Mouse (Mus musculus) left cerebral cortex, adult 18-20 months (tissue): ENCODE data around the gene Trem2. TPM values are rescaled to one million over a fixed set of nuclear protein-coding genes. Genes with fewer than 3 reads are reported as not detected.
"Not testable (repeated sequence)": the region's sequence is repeated elsewhere in the genome, so short reads cannot be mapped to it uniquely, and the experiment has no call there.

ENCODE experiments used
- DNase-seq, 2 experiments: peaks; one replicate each; pipeline ENCODE4 v3.0.0; 2021 to 2022; ENCODE audit warnings: low spot score in 2 of 2, mixed read lengths in 1 of 2
- long read RNA-seq, 2 experiments: library from polyadenylated mRNA; stranded (forward); transcript quantifications; one replicate each; pipeline ENCODE4 v2.0.0; 2021
- total RNA-seq, 2 experiments: library from RNA; stranded (reverse); gene quantifications; 2 replicates each; pipeline ENCODE4 v1.2.3; 2021

The Trem2 gene
- 10 to 100 TPM in 1 of 2 experiments, 1 to 10 TPM in 1; 9.6 to 12.1 TPM for total RNA-seq
- long read RNA-seq, experiment 1, full-length matches to known transcripts: 9 of 9 reads
- long read RNA-seq, experiment 1, partial matches to known transcripts: 0 of 9 reads
- long read RNA-seq, experiment 1, other reads (novel, unspliced or antisense): 0 of 9 reads
- long read RNA-seq, experiment 2, full-length matches to known transcripts: 11 of 12 reads
- long read RNA-seq, experiment 2, partial matches to known transcripts: 0 of 12 reads
- long read RNA-seq, experiment 2, other reads (novel, unspliced or antisense): 1 of 12 reads

DNA sequence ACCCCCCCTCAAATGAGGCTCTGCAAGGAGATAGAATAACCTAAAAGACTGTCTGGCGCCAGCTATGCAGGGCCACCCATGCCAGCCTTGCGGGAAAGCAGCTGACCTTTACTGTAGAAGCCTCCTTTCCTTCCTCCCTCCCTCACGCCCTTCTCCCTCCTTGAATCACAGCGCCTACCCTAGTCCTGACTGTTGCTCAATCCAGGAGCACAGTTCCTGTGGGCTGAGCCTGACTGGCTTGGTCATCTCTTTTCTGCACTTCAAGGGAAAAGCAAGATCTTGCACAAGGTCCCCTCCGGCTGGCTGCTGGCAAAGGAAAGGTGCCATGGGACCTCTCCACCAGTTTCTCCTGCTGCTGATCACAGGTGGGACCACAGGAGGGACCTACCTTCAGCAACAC is at the start of gene Trem2:
Gene Trem2, plus strand, starts transcription at position 171 of the 400 bp plus-strand sequence.
- DNase-seq: no peak

GRCm38 (mm10) chr17:48299203-48299602 is 47.0 kb upstream of the Trem2 start, which contains the start of gene Treml2:
Gene Treml2 (plus strand): TSS chr17:48299498.
- DNase-seq: no peak

DNA sequence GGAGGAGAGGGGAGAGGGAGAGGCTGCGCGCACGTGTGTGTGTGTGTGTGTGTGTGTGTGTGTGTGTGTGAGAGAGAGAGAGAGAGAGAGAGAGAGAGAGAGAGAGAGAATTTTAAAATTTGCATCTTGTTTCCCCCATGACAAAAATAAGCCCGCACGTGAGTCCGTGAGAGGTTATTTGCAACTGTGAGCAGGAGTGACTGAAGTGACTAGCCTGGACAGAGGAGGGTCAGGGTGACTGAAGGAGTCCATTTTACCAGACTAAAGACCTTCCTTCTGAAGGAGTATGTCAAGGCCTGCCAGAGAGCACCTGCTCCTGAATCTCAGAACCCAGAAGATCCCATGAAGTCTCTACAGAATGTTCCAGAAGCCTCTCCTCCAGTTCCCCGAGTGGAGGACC is 46.4 kb upstream of the Trem2 start:
- DNase-seq: no peak

DNA sequence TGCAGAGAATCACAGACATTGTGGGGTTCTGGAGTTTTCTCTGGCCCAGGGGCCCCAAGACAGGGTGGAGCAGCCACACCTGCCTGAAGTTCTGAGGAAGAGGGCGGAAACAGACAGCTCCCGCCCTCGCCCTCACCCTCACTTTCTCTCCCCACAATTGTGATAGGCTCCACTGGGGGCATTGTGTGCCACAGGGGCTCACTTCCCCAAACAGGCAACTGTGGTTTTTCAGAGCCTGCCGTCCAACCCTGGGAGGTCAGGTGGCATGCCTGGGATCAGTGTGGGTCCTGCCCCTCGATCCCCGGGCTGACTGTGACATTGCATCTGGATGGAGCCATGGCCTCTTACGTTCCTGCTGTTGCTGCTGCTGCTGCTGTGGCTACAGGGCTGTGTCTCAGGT is 46.0 kb upstream of the Trem2 start:
- DNase-seq: no peak

- no peak for DNase-seq
Observed at GRCm38 (mm10) chr17:48300861-48301260, 45.3 kb upstream of the Trem2 start.

DNA sequence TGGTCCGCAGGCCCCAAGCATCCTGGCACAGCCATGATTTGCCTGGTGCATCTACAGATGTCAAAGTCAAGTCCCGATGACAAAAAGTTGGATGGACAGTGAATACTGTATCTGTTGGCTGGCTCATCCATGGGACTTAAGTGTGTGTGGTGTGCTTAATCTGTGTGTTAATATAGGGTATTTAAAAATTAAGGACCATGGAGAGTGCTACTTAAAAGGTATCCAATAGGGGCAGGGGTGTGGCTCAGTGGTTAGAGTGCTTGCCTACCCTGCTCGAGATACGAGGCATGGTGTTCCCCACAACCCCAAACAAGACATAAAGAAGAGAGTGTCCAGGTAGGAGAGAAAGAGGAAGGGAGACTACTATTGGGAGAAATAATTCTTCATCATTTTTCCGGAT is 44.4 kb upstream of the Trem2 start:
- no peak for DNase-seq

GRCm38 (mm10) chr17:48312124-48312523 is 34.1 kb upstream of the Trem2 start:
- no peak for DNase-seq

- not testable (repeated sequence) for DNase-seq
Observed at GRCm38 (mm10) chr17:48315905-48316579, 30.2 kb upstream of the Trem2 start, which contains the start of gene B430306N03Rik. Gene B430306N03Rik (plus strand): TSS chr17:48316141.

DNA sequence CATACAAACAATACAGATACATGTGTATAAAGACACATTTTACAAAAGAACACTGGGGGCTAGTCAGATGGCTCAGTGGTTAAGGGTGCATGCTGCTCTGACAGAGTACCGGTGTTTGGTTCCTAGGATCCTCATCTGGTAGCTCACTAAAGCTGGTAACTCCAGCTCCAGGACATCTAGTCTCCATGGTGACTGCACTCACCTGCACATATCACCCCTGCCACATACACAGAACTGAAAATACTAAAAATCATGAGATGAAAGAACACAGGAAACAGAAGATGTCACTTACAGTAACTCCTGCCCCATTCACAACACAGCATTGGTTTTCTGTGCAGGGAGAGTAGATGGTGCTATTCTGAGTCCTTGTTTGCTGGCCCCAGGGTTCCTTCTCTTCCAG is 27.5 kb upstream of the Trem2 start:
- DNase-seq: no peak

- DNase-seq: no peak
Observed at GRCm38 (mm10) chr17:48321279-48321678, 24.9 kb upstream of the Trem2 start.

DNA sequence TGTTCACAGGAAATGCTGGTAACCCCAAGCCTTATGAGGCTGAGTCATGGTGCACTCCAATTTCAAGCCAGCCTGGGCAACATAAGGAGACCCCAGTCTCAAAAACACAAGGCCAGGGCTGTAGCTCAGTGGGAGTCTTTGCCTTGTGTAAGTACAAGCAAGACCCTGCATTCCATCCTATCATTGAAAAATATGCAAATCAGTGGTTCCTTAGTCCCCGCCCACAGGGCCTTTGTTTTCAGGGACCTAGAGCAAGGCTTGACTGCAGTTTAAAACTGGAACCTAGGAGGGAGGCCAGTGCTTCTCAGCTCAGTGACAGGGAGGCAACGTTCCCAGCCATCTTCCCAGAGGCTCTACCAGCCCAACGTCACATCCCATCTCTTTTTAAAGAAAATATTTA is 23.0 kb upstream of the Trem2 start:
- no peak for DNase-seq

- DNase-seq: no peak
Observed at GRCm38 (mm10) chr17:48324258-48324657, 21.9 kb upstream of the Trem2 start.

- no peak for DNase-seq
Observed at GRCm38 (mm10) chr17:48325093-48325492, 21.1 kb upstream of the Trem2 start.

DNA sequence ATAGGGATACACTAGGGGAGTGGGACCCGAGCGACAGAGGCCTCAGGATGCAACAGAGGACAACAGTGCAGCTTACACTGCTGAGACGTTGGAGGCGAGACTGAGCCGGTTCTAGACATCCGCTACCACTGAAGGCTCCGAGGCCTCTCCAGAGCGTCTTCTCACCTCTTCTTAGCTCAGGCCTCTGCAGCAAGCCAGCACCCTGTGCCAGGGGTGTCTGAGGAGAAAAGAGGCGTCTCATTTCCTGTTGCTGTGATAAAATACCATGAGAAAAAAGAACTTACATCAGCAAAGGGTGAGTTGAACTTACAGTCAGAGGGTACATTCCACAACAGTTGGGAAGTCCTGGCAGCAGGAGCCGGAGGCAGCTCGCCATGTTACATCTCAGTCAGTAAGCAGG is 20.6 kb upstream of the Trem2 start:
- DNase-seq: no peak

DNA sequence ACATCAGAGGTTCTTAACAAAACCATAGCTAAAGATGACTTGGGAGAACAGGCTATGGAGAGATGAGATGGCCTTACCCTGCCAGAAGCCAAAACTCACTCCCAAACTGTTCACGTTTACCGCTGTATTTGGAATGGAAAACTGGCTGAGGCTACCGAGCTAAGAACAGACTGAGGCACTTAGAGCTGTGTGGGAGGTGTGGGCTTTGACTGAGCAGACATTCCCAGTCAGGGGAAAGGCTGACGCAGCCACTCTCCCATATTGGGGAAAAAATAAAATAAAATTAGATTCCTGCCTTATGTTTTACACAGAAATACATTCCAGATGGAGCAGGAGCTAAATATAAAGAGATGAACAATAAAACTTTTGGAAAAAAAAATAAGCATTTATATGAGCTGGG is 19.5 kb upstream of the Trem2 start:
- peak; percentile 70 to 85 for DNase-seq

GRCm38 (mm10) chr17:48332524-48332923 is 13.7 kb upstream of the Trem2 start:
- no peak for DNase-seq

GRCm38 (mm10) chr17:48334186-48334585 is 12.0 kb upstream of the Trem2 start:
- no peak for DNase-seq

GRCm38 (mm10) chr17:48336857-48337256 is 9.3 kb upstream of the Trem2 start:
- DNase-seq: peak; percentile 81 to 92

- DNase-seq: no peak
Observed at GRCm38 (mm10) chr17:48340267-48340666, 5.9 kb upstream of the Trem2 start.

- DNase-seq: peak in 1 of 2 experiments; percentile 12
Observed at GRCm38 (mm10) chr17:48341947-48342346, 4.3 kb upstream of the Trem2 start.

DNA sequence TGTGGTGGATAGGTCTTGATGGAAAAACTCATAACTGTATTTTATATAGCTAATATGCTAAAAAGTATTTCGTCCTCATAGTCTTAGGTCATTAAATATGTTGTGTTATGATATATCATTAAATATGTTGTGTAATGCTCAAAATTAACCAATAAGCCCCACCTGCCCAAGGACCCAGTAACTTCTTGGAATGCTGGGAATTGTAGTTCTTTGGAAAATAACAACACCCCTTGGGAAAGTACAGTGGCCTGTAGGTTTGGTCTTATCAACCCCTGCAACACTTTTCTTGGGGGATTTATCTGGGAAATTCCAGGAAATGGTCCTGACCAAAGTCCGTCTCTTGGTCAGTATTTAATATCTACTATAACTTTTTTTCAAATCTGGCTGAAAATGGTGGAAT is 3.1 kb upstream of the Trem2 start:
- no peak for DNase-seq

- no peak for DNase-seq
Observed at GRCm38 (mm10) chr17:48345824-48346223, 377 bp upstream of the Trem2 start.

DNA sequence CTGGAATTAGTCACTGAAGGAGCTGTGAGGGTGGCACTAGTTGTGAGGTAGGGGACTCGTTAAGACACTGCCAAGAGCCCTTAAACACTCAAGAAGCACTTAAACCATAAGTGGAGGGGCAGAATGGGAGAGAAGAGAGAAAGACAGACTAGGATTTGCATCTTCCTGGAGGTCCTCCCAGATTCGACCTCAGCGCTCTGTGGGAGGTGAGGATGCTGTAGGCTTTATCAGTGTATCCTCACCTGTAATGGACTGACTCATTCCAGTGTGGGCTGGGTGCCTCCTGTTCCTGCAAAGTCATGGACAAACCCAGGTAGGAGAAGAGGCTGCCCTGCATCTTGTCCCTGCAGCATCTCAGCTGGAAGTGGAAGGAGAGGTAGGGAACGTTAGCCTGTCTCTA is 633 bp downstream of the Trem2 start:
- DNase-seq: peak; percentile 23 to 27
